Mouse (Mus musculus) lung, embryonic 16.5 days (tissue): Measurements from ENCODE around the gene Ghdc. TPM values are rescaled to one million over a fixed set of nuclear protein-coding genes. Genes with fewer than 3 reads are reported as not detected.

ENCODE experiments used
- ATAC-seq: fragments of 200-750 bp; cut with Nextera tagmentation; 2 replicates; pipeline ENCODE4 v1.8.0; 2017; ENCODE audit warnings: low read depth, mild to moderate bottlenecking, moderate library complexity
- H3K27ac ChIP-seq: fragments of 300-500 bp; sonication (generic); 2 replicates; pipeline ENCODE4 v1.5.1; 2014; ENCODE audit warnings: mild to moderate bottlenecking, control low read depth, low read length
- H3K27me3 ChIP-seq: fragments of 300-500 bp; sonication (generic); 2 replicates; pipeline ENCODE4 v1.6.1; 2014; ENCODE audit warnings: low read depth, low read length, mixed read lengths; ENCODE audit not compliant: control insufficient read depth, insufficient read depth
- H3K36me3 ChIP-seq: fragments of 300-500 bp; sonication (generic); 2 replicates; pipeline ENCODE4 v1.6.1; 2014; ENCODE audit warnings: low read length; ENCODE audit not compliant: control insufficient read depth, insufficient read depth
- H3K4me1 ChIP-seq: fragments of 300-500 bp; sonication (generic); replicated peaks from 2 replicates; pipeline ENCODE4 v1.6.1; 2014; ENCODE audit warnings: low read length, mixed read lengths; ENCODE audit not compliant: control insufficient read depth, insufficient read depth
- H3K4me2 ChIP-seq: fragments of 300-500 bp; sonication (generic); 2 replicates; pipeline ENCODE4 v1.6.1; 2014; ENCODE audit warnings: low read depth, low read length, control low read depth
- H3K4me3 ChIP-seq: fragments of 300-500 bp; sonication (generic); 2 replicates; pipeline ENCODE4 v1.5.1; 2014; ENCODE audit warnings: mild to moderate bottlenecking, low read length, control low read depth
- H3K9ac ChIP-seq: fragments of 300-500 bp; sonication (generic); 2 replicates; pipeline ENCODE4 v1.6.1; 2014; ENCODE audit warnings: low read length, control low read depth
- H3K9me3 ChIP-seq: fragments of 300-500 bp; sonication (generic); 2 replicates; pipeline ENCODE4 v1.6.1; 2016; ENCODE audit warnings: low read length; ENCODE audit not compliant: control insufficient read depth
- WGBS: fragments of 180-500 bp; shearing (Covaris S2); extraction: QIAGEN DNeasy Blood & Tissue Kit; methylation state at CpG from one replicate; pipeline ENCODE4 v1.1.7; 2014; 5-methylcytosine and 5-hydroxymethylcytosine counted together
- polyA plus RNA-seq: library from polyadenylated mRNA; unstranded; fragments of >200 nt; fragmentation: Nextera tagmentation; extraction: Ambion mirVana; gene quantifications from 2 replicates; pipeline ENCODE4 v1.2.1, GENCODE M21; 2015

Ghdc gene
- polyA plus RNA-seq, 1 experiment from 2014 or later: 6.2 TPM

DNA sequence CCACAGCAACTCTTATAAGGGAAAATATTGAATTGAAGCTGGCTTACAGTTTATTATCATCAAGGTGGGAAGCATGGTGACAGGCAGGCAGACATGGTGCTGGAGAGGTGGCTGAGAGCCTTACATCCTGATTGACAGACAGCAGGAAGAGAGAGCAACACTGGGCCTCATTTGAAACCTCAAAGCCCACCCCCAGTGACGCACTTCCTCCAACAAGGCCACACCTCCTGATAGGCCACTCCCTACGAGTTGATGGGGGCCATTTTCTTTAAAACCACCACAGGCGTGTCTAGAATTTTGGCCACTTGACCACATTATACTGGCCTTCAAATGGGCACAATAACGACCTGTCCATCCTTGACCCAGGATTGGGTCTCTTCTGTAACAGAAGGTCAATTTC lies 3.5 kb upstream of the Ghdc start:
- no peak overlapping the region for H3K4me3 ChIP-seq
- no peaks in the 10 kb centered on the region for H3K36me3 ChIP-seq
- 71% methylated on average over 4 of the region's 4 CpGs for WGBS
- H3K4me2 ChIP-seq: no peak overlapping the region
- no peaks in the 10 kb centered on the region for H3K27me3 ChIP-seq
- no peak for ATAC-seq
- H3K27ac ChIP-seq: no peak overlapping the region
- H3K4me1 ChIP-seq: peaks cover 6% of the 10 kb centered on the region
- no peak overlapping the region for H3K9ac ChIP-seq
- H3K9me3 ChIP-seq: no peaks in the 10 kb centered on the region

DNA sequence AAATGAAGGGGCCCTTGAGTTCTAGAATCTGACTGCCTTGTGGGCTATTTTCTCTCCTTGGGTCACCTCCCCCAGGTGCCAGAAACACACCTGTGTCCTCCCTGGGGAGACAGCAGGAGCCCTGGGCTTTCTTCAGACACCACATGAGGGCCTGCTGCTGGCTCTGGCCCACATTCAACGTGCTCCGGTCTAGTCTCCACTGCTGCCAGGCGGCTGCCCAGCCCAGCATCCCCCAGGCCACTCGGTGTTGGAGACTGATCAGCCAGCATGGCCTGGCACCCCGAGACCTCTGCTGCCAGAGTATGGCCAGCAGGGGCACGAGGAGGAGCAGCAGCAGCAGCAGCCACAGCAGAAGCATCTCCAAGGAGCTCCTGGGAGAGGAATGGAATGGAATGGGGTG lies 777 bp downstream of the Ghdc start:
- peak overlapping the region; percentile 83 for H3K9ac ChIP-seq
- ATAC-seq: peak; percentile 11; the same call in 1 of the 2 replicates
- no peaks in the 10 kb centered on the region for H3K36me3 ChIP-seq
- no peaks in the 10 kb centered on the region for H3K27me3 ChIP-seq
- peaks cover 6% of the 10 kb centered on the region for H3K4me1 ChIP-seq
- no peaks in the 10 kb centered on the region for H3K9me3 ChIP-seq
- 53% methylated on average over 6 of the region's 6 CpGs for WGBS
- H3K4me2 ChIP-seq: peak overlapping the region; percentile 75
- no peak overlapping the region for H3K27ac ChIP-seq
- peak overlapping the region; percentile 70 for H3K4me3 ChIP-seq

DNA sequence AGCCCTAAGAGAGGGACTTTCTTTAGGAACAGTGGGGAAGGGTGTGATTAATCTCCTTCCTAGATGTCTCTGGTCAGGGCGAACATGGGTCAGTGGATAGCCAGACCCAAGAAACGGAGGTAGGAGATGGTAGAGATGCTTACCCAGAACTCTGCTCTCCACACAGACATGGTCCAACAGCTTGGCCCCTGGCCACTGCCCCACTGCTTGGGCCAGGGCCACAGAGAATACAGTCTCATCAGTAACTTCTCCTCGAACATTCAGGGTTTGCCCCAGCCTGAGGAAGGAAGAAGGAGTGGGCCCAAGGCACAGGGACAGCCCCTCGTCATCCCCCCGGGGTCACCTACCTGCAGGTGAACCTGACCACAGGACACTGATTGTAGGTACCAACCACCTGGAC lies 2.9 kb downstream of the Ghdc start:
- Histone ChIP-seq H3K4me3 (no peak overlapping the region), H3K9ac (no peak overlapping the region), H3K36me3 (no peaks in the 10 kb centered on the region), H3K27me3 (peaks cover 1% of the 10 kb centered on the region; the same call in 1 of the 2 replicates), H3K4me1 (peaks cover 6% of the 10 kb centered on the region), H3K4me2 (no peak overlapping the region), H3K9me3 (no peaks in the 10 kb centered on the region), H3K27ac (no peak overlapping the region)
- WGBS: 84% methylated on average over 5 of the region's 5 CpGs
- no peak for ATAC-seq

DNA sequence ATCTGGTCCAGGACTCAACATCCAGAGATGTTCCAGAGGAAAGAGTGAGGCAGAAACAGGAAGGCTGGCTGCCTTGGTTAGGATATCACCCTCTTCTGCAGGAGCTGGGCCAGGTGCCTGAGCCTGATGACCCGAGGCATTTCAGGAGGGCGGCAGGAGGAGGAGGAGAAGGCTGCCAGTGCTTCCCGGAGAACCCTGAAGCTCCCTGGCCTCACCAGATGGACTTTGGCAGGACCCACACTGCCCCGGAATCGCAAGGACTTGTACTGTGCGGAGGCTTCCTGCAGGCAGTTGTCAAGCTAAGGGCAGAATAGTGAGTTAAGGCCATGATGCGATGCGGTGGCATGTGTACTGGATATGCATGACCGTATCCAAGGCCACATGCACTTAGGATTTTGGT lies 4.0 kb downstream of the Ghdc start:
- Histone ChIP-seq H3K4me2 (no peak overlapping the region), H3K4me1 (peaks cover 6% of the 10 kb centered on the region), H3K27ac (no peak overlapping the region), H3K4me3 (no peak overlapping the region), H3K9me3 (no peaks in the 10 kb centered on the region), H3K9ac (no peak overlapping the region), H3K27me3 (peaks cover 2% of the 10 kb centered on the region; the same call in 1 of the 2 replicates), H3K36me3 (no peaks in the 10 kb centered on the region)
- 72% methylated on average over 9 of the region's 9 CpGs for WGBS
- ATAC-seq: no peak

DNA sequence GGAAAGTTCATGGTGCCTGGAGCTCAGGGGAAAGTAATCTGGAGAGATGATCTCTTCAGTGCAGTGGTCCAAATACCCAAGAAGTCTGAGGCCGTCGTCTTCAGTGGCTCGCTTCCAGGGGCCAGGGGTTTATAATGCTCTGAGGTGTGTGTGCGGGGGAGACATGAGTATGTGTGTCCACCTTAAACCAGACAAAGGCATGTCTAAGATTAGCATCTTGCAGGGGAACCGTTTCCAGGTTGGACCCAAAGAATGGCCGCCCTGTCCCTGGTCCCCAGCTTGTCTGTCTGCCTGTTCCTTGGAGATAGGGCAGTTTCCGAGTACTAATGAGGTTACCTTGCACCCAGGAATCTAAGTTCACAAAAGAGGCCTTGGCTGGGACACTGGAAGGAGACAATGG lies 7.9 kb downstream of the Ghdc start, which contains the start of gene Hcrt:
Hcrt (minus strand) TSS at position 101 of the 400 bp plus-strand sequence.
- Histone ChIP-seq H3K4me1 (peaks cover 7% of the 10 kb centered on the region), H3K9me3 (no peaks in the 10 kb centered on the region), H3K36me3 (no peaks in the 10 kb centered on the region), H3K27me3 (peaks cover 22% of the 10 kb centered on the region), H3K4me3 (peak within 1 kb of the TSS; percentile 55), H3K27ac (no peak within 1 kb of the TSS), H3K4me2 (peak within 1 kb of the TSS; percentile 88), H3K9ac (peak within 1 kb of the TSS; percentile 55)
- no peak for ATAC-seq
- WGBS: 80% methylated on average over 7 of the region's 7 CpGs

DNA sequence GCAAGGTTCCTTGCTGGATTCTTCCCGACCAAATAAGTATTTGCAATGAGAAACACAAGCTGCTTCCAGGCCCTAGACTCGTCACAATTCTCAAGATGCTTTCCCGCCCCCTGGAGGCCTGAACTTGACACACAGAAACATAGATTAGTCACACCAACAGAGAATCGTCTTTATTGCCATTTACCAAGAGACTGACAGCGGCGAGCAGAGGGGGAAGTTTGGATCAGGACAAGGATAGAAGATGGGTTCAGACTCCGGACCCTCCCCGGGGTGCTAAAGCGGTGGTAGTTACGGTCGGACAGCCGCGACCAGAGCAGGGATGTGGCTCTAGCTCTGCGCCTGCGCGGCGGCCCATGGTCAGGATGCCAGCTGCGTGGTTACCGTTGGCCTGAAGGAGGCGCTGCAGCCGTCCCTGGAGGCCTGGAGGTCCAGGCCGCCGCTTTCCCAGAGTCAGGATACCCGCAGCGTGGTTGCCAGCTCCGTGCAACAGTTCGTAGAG lies 9.2 kb downstream of the Ghdc start:
- H3K4me1 ChIP-seq: peaks cover 7% of the 10 kb centered on the region
- under 1% methylated on average over 27 of the region's 27 CpGs for WGBS
- peaks cover 22% of the 10 kb centered on the region for H3K27me3 ChIP-seq
- H3K9me3 ChIP-seq: no peaks in the 10 kb centered on the region
- peak overlapping the region; percentile 55 for H3K9ac ChIP-seq
- H3K4me2 ChIP-seq: peak overlapping the region; percentile 88
- peak overlapping the region; percentile 55 for H3K4me3 ChIP-seq
- no peak overlapping the region for H3K27ac ChIP-seq
- ATAC-seq: peak; percentile 71
- no peaks in the 10 kb centered on the region for H3K36me3 ChIP-seq

DNA sequence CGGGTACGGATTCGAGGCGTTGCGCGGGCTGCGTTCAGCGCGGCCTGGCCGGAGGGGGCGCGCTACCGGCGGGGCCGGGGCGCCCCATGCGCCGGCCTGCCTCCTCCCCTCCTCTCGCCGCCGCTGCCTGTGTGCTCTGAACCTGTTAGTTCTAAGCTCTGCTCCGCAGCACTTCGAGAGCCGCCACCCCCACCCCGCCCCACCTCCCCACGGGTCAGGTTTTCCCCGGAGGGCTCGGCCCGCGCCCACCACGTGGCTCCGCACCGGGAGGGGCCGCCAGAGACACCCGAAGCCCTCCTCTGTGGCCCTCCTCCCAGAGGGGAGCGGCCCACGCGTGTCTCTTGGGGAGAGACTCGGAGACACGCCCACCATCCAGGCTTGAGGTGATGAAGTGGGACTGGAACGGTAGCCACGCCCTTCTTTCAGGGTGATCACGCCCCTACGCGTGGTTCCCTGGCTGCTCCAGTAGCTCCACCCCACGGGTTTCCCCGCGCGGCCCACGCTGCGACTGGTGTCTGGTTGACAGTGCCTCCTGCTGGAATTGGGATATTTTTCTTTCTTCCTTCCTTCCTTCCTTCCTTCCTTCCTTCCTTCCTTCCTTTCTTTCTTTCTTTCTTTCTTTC lies 11.0 kb downstream of the Ghdc start, which contains the start of gene Kcnh4:
Kcnh4 (minus strand) TSS at position 332 of the 623 bp plus-strand sequence.
- Histone ChIP-seq H3K27me3 (peaks cover 22% of the 10 kb centered on the region), H3K4me2 (peak within 1 kb of the TSS; percentile 60), H3K9ac (no peak within 1 kb of the TSS), H3K9me3 (no peaks in the 10 kb centered on the region), H3K36me3 (no peaks in the 10 kb centered on the region), H3K4me3 (peak within 1 kb of the TSS; percentile 39), H3K27ac (no peak within 1 kb of the TSS), H3K4me1 (peaks cover 7% of the 10 kb centered on the region)
- ATAC-seq: peak; percentile 39; the same call in 1 of the 2 replicates
- WGBS: 1% methylated on average over 46 of the region's 51 CpGs

DNA sequence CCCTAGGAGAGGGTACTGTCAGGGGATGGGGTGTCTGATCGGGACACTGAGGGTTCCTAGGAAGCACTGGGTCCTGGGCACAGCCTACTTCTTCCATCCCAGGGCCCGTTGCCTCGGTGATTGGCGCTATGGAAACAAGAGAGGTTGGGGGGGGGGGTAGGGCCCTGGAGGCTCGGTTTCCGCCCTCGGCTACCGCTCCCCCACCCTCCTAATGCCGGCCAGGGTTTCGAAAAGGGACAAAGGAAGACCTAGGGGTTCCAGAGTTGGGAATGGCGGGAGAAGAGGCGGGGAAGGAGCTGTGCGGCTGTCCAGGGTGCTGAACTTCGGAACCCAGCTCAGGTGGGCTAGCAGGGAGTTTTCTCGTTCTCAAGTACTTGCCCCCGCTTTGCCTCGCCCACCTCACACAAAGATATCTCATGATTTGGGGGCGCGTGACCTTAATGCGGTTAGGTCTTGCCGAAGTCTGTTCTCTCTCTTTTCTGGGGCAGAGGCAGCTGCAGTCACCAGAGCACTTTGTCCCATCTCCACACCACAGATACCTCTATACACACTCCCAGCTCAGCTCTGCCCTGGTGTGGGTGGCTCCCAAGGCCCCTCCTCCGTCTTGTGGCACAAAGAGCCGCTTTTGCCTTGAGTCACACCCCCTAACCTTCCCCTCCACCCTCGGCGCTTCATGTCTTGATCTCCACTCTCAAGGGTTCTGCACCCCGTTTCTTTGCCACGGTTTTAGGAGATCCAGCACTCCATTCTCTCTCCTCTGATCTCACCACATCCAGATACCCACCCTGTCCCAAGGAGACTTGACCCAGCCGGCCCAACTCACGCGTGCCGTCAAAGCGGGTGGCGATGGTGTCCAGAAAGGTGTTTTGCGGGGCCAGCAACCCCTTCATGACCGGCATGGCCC lies 11.8 kb downstream of the Ghdc start:
- Histone ChIP-seq H3K4me2 (peak overlapping the region; percentile 60), H3K4me1 (peaks cover 7% of the 10 kb centered on the region), H3K27me3 (peaks cover 22% of the 10 kb centered on the region), H3K27ac (no peak overlapping the region), H3K4me3 (peak overlapping the region; percentile 39), H3K36me3 (no peaks in the 10 kb centered on the region), H3K9ac (no peak overlapping the region), H3K9me3 (no peaks in the 10 kb centered on the region)
- ATAC-seq: peak; percentile 24; the same call in 1 of the 2 replicates
- 2% methylated on average over 35 of the region's 35 CpGs for WGBS

DNA sequence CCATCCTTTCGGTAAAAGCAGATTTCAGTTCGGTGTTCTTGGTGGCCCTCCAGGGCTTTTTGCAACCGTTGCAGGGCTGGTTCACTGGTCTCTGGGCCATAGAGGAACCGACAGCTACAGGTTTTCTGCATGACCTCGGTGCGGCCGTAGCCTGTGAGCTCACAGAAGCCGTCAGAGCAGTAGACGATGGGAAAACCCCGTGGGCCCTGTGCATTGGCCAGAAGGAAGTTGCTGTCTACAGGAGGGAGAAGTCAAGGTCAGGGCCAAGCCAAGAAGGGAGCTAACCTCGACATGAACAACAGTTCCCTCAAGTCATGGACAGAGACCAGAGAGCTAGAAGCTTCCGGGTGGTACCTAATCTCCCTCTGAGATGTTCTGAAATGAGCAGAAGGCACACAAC lies 13.2 kb downstream of the Ghdc start:
- ATAC-seq: no peak
- peaks cover 20% of the 10 kb centered on the region for H3K27me3 ChIP-seq
- no peaks in the 10 kb centered on the region for H3K36me3 ChIP-seq
- no peak overlapping the region for H3K9ac ChIP-seq
- no peak overlapping the region for H3K27ac ChIP-seq
- H3K9me3 ChIP-seq: no peaks in the 10 kb centered on the region
- no peak overlapping the region for H3K4me2 ChIP-seq
- peaks cover 7% of the 10 kb centered on the region for H3K4me1 ChIP-seq
- 80% methylated on average over 12 of the region's 12 CpGs for WGBS
- no peak overlapping the region for H3K4me3 ChIP-seq
